Mouse (Mus musculus) c-Kit-negative CD71-positive TER-119-positive erythroid progenitor cells, embryonic 14.5 days (primary cell): ENCODE measurements at regions not wholly inside any gene's neighbourhood (a gene's known extent, or its start where the extent isn't known, plus 50 kb on each side); places are given as distances from the start of the nearest gene placed in this dataset.

Experiments
- DNase-seq: peaks from one replicate; pipeline ENCODE4 v3.0.0-alpha.2; 2013; ENCODE audit warnings: low read depth, low spot score

DNA sequence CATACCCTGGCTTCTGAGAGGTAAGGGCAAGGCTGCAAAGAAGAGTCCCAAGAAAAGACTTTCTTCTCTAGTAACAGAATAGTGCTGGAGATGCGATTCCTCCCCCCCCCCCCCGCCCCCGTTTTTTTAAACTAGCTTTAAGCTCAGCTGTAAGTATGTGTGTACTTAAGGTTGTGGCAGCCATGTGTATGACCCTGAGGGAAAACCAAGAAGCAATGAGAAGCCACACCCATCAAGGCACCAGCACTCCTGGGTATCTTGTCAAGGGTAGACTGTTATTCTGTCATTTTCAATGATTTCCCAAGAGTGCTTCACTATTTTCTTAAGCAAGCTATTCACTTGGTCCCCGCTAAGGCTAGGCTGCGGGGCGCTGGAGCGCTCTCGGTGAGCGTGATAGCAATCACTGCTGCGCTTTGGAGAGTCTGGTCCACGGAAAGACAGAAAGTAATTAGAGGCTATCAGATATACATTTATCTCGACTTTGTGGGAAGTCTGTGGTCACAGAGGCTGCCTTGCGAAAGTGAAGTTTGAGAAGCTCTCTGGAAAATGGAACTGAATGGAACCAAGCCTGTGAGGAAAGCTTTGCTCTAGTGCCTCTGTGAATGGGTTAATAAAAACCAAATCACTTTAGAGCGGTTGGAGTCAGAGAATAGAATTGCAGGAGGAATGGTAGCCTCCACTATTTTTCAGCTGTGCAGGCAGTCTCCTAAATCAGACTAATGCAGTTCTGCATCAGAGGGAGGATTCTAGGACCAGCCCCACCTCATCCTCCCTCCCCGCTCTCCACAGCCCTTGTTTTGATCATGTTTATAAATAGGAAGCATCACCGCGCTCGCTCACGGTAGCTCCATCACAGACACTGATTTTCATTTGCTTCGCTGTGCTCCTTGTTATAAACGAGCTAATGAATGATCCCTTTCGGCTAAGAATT lies 114.8 kb upstream of the Bmp2 start:
- DNase-seq, result no peak

DNA sequence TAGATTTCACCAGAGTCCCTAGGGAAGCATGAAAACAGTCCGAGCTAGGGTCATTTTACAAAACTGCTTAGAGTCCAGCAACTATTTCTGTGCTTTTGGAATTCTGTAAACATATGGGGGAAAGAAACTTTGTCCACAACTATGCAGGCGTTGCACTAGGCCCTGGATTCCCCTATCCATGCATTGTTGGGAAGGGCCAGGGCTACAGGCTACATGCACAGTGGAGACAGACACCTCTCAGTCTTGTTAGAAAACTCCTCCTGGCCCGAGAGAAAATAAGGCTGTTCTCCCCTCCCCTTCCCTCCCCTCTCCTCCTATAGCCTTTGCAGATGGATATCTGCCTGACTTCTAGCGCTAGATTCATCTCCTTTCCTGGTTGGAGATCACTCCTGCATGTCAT lies 113.9 kb upstream of the Bmp2 start:
- DNase-seq, result no peak

DNA sequence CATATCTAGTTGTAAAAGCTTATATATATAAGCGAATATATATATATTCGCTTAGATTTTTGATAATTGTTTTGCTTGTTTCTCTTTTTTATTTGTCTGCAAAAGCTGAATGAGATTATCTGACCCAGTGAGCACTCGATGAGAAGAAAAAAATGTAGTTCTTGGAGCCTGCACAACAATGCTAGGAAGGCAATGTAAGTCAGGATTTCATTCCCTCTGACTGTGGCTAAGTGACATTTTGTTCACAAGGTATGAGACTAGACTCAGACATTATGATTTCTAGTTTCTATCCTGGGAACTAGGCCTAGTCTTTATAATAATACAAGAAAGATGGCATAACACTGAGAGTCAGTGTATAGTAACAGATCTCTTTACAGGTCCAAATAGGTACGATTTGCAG lies 108.9 kb upstream of the Bmp2 start:
- no peak for DNase-seq

DNA sequence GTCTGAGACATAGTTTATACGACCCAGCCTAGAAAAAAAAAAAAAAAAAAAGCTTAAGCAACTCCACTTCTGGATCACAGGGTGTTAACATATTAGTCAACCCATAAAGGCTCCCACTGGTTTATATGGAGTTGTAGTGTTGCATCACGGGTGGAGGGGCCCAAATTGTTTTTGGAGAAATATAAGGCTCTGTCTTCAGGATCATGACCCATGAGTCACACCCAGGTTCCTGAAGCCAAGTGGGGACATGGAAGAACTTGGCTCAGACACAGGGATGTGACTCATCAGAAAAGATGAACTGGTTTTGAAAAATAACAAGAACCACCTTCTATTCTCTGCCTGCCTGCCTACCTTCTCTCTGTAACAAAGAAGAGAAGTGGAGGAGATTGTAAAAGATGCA lies 108.5 kb upstream of the Bmp2 start:
- DNase-seq, result no peak

DNA sequence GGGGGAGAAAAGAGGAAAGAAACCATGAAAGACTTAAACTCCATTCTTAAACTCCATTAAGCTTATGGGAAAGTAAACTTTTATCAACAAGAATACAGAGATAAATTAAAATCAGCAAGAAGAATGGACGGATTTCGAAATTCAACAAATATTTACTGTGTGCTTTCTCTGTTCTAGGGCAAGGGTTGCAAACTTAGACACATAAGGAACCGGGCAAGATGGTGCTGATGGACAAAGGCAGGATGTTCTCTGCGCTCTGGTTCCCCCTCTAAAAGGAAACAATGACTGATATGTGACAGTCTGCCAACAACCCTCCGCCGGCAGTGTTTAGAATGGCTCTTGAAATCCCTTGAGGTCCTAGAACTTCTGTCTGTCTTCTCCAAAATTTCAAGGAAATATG lies 99.0 kb upstream of the Bmp2 start:
- no peak for DNase-seq

DNA sequence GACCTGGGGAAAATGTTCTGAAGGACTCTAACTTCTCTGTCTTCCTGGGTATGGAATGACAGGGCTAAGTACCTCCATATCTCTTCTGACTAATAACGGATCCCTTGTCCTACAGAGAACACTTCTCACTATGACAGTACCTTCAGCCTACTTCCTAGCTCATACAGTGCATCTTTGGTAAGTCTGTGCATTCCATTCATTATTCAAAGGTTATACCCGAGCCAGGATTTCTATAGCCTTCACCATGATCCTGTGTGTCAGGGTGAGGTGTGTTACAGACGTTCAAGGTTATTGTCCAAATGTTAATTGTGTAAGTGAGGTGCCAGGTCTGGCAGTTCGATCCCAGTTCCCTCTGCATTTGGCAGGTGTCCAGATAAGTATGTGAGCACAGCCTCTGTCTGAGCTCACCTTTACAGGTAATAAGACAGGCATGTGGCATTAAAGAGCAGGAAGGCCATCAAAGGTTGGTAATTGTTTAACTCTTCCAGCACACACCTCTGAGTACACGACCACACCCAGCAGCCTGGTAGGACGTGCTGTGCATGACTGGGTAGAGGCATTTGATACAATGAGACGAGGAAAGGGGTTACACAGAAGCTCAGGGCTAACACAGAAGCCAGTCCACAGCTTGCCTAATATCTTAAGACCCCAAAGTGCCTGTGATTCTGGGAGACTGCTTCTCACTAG lies 96.3 kb upstream of the Bmp2 start:
- DNase-seq, result no peak

DNA sequence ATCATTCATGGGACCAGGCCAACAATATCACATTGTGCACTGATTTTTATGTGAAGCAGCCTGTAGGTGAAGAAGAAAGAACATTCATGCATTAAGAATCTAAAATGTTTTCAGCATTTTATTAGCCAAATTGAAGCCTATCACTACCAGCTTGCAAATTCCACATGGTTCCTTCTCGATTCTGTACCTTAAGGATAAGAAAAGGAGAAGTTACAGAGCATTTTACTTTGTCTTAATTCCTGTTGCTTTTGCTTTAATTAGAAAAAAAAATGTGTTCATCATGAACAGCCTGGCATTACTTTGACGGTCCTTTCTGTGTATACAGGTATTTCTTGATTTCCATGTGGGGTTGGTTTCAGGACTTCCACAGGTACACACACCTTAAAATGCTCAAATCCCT lies 95.2 kb upstream of the Bmp2 start:
- no peak for DNase-seq

DNA sequence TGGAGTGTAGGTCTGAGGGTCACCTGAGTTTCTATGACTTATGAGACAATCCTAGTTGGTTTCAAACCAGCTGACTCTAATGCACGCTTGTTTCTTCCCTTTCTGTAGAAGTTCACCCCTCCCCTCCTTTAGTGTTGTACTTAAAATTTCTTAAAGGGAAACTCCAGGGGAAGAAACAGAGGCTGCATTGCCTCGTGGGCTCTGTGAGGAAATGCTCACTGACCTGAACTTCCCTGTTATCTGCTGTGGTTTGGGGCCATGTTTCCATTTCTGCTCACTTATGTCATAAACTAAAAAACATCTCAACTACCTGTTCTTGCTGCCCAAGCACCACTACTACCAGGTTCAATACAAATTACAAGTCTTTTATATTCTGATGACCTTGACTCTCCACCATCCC lies 93.2 kb upstream of the Bmp2 start:
- DNase-seq, result no peak

DNA sequence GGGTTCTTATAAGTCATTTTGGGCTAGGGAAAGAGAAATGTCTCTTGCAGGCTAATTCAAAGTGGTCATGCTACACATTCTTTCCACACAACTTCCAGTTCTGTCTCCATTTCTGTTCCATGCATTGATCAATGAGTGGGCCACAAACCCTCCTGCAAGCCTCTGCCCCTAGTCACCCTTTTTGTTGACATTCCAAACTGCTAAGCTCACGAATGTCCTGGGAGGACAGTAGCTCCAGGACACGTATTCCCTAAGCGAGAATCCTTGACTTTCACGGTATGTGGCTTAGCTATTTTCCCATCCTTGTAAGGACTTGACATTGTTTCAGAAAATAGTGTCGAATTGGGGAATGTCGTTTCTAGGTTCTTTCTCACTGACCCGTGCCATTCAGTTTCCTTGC lies 91.1 kb upstream of the Bmp2 start:
- no peak for DNase-seq

DNA sequence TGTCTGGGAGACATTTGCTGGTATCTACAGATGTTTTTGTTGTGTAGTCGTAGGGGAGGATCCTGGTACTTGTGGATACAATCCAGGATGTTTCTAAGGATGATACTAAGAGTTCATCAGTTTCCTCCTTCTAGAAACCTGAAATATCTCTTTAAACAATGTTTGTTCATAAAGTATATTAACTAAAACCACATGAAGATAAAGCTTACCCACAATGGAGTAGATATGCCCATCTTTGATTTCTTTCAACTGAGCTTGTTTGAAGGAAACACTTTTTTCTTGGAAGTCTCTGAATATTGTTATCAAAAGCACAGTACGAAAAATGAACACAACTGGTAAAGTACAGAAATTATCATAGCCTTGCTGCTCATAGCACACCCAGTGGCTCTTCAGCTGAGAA lies 89.6 kb upstream of the Bmp2 start:
- no peak for DNase-seq

DNA sequence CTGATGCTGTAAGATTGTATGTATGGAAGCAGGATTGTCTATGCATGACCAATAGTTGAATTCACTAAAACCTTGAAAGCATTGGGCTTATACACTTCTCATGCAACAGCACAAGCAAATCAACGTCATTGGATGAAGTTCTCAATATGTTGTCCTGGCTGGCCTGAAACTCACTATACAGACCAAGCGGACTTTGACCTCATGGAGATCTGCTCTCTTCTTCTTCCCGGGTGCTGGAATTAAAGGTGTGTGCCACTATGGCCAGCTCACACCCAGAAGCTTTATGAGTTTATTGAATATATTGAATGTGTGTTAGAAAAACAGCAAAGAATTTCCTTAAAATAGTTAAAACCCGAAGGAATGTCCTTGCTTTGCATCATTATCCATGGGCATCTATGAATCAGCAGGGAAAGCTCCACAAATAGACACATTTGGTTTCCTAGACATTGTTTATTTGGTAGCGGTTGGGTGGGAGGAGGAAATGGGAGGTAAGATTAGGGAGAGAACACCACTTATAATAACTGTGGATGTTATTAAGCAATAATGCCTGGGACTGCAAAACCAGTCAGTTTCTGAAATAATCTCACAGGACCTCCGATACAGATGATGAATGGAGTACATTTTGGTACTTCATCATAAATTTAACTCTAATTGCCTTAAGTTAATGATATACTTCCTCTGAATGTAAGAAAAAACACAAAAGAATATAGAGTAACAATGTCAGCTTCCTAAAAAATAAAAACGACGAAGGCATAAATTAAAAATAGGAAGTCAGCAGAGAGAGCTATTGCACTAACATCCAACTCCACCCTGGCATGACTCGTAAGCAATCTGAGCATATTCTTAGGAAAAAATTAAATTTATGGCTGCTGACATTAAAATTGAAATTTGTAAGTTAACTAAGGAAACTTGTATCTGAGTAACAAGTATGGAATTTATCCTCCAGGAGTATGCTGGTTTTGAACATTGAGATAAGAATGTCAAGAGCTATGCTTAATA lies 84.5 kb upstream of the Bmp2 start:
- no peak for DNase-seq

DNA sequence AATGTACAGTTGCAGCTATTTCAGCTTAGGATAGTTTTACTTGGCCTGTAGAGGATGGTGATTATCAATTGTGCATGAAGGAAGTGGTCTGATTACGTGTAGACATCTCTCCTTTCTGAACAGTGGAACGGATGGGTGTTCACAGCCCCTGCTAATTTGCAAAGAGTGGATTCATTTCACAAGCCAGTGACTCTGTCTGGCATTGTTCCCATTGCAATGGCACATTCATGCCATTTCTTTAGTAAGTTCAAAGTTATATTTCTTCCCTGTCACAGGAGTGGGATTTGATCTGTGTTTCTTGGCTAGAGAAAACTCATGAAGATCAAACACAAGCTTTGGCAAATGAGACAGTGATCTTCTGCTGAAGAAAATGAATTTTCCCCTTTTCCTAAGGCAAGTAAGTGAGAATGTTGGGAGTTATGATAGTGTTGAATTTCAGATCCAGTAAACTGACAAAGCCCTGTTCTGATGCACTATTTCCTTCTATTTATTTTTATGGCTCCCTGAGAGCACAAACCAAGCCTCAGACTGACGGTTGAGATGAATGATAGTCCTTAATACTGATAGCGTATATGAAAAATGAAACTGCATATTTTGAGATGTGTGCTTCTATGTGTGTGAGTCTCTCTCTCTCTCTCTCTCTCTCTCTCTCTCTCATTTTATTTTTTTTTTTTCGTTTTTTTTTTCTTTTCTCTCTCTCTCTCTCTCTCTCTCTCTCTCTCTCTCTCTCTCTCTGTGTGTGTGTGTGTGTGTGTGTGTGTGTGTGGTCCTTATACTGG lies 78.8 kb upstream of the Bmp2 start:
- DNase-seq, result no peak

DNA sequence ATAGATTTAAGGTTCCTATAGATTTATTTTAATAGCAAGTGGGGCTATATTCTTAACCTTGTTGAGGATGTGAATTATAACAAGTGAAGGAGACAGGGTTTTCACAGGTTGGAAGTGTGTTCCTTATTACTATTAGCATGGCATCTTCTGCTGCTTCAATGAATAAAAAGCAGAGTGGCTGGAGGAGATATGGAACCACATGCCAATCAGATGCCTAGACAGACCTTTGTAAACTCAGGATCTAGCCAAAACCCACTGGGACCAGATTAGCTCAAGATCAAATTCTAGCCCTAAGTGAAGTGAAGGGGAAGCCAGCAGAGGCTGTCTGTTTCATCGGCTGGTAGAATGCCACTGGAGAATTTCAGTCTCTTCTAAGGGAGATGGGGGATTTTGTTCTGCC lies 77.8 kb upstream of the Bmp2 start:
- DNase-seq, result no peak

DNA sequence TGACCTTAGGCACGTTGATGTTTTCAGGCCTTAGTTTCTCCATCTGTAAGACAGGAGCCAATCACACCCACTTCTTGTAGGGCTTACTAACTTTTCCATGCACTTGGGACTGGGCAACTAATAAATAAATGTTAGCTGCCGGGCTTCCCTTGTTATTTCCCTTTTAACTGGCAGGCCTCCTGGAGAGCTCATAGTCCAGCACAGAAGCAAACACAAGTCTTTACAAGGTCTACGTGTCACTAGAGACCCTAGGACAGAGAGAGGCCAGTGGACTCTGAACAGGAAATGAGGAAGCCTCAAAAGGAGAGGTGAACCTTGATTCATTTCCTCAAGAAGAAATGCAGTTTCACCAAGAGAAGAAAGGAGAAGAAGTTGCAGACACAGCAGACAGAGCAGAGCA lies 71.1 kb upstream of the Bmp2 start:
- DNase-seq, result no peak

DNA sequence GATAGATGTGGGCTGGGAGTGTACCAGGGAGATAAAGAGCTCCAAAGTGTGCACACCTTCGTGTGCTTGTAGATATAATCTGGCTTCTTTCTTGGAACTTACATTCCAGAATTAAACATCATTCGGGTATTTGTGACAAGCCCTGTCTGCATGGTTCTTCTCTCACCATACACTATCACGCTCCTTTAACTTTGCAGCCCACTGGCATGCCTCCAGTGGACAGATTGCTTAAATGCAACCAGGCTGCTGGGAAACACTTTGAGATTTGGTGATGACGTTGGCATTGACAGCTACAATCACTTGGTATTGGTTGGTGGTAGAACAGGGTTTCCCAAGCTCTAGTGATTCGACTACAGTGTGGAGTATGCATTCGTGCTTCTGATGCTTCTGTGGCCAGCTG lies 70.7 kb upstream of the Bmp2 start:
- no peak for DNase-seq

DNA sequence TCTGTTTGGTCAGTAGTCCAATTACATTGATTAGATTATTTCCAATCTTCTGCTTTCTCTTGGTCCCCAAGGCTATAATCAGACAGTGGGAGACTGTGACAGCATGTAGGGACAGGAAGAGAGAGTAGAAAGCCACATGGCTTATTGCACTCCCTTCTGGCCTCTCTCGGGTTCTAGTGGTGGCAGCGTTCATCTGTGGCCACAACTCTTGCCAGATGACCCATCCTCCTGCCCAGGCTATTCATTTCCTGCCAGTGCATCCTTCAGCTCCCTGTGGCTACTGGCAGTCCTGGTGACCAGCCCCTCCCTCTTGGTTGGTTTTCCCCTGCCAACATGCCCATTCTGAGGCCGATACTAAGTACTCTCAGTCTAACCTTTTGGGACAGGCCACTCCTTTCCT lies 70.2 kb upstream of the Bmp2 start:
- no peak for DNase-seq

DNA sequence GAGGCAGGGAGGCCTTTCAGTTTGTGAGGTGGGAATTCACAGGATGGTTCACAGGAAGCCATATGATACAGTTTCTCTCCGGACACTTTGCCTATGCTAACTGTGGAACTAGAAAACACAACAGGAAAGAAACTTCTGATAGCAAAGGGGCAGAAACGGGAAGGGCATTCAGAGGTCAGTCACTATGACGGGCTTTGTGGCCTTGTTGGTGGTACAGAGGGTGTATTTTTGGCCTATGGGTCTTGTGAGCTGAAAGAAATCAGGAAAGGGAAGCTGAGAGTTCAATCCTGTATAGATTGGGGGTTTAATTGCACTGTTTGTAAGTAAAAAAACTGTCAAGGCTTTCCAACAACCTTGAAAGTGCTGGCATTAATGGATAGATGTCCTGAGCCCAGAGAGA lies 56.5 kb upstream of the Bmp2 start:
- no peak for DNase-seq

DNA sequence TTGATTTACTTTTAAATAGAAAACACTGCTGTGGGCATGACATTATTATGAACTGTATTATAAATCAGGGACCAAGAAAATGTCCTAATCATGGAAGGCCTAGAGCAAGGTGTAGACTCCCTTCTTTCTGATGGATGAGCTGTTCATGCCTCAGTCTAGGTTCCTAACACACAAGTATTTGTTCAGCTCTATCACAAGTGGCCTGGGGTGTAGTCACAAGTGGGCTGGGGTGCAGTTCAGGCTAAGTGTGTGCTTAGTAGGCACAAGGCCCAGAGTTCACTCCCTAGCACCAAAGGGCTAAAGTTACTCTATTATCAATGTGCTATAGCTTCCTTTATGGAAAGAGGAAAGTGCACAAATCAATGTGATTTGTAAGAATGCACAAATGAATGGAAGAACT lies 55.6 kb upstream of the Bmp2 start:
- DNase-seq, result no peak

DNA sequence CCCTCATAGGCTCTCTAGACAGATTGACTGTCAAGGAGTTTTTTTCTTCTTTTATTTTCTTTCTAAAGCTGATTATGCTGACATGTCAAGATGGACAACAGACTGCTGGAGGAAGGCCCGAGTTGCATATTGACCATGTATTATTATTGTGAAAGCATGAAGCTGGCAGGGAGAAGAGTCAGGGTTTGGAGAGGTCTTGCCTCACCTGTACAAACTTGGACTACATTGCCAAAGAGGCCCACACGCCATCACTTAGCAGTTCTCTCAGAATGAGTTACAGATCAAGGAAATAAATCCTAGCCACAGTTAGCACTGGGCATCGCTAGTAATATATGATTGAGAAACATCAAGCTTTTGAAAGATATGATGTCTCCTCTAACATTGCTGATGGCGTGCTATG lies 54.9 kb upstream of the Bmp2 start:
- DNase-seq, result no peak

DNA sequence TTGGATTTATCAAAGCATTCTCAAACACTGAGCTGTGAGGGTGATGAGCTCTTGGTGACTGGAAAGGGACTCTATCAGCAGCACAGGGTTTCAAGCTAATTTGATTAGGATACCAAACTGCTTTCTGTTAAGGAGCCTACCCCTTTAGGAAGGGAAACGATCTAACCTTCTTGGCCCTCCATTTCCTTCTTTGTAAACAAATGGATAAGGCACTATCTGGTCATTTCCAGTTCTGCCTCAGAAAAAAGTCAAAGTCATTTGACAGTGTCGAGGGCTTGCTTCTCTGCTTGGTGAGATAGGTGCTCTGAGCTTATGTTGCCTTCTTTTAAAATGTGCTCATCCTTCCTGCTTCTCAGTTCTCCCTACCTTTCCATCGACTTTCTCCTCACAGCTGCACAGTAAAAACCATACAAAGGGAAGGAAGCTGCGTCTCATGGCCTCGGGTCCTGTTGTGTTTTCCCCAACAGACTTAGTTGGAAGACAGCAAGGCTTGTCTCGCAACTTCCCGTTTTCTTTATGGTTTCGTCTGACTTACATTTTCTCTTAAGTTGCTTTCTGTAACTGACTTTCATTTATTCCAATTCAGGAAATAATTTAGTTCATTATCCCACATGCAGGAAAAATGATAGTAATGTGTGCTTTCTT lies 54.3 kb upstream of the Bmp2 start:
- DNase-seq, result no peak

DNA sequence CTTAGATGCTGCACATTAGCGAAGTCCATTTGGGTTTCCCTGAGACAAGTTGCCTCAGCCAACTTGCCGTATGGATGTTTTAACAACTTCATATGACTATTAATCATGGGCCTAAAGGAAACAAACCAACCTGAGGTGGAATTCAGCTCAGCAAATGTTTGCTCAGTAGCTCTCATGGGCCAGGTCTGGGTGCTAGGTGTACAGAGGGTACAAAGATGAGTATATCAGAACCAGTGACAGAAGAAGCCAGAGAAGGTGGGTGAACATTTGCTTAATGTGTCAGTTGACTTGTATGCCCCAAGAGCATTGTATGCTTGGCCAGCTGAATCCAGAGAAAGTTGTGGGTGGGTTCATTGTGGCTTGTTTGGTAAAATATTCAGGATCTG lies 53.8 kb upstream of the Bmp2 start:
- DNase-seq, result no peak
